Mouse (Mus musculus) lung, adult 18-20 months (tissue): ENCODE data around the gene Wfdc9.
A peak's percentile ranks its signal among the peaks of the same experiment; 100 is the strongest.

Source experiments
- DNase-seq, 2 experiments: peaks; one replicate each; pipeline ENCODE4 v3.0.0; 2022; ENCODE audit warnings: mixed read lengths in 2 of 2

The Wfdc9 gene

GRCm38 (mm10) chr2:164656483-164656882, at the start of gene Wfdc9:
Gene Wfdc9, minus strand, starts transcription at chr2:164656583.
- no peak for DNase-seq

GRCm38 (mm10) chr2:164705991-164706390, 49.6 kb upstream of the Wfdc9 start:
- DNase-seq, result no peak

GRCm38 (mm10) chr2:164705328-164705727, 48.9 kb upstream of the Wfdc9 start:
- DNase-seq, result no peak

GRCm38 (mm10) chr2:164704235-164704634, 47.9 kb upstream of the Wfdc9 start:
- DNase-seq, result no peak

GRCm38 (mm10) chr2:164701761-164702160, 45.4 kb upstream of the Wfdc9 start:
- no peak for DNase-seq

- no peak for DNase-seq
Observed at GRCm38 (mm10) chr2:164700959-164701358, 44.6 kb upstream of the Wfdc9 start.

- no peak for DNase-seq
Observed at GRCm38 (mm10) chr2:164698201-164698600, 41.8 kb upstream of the Wfdc9 start, which contains the start of gene Spint4. Gene Spint4, plus strand, starts transcription at chr2:164698501.

GRCm38 (mm10) chr2:164684807-164685206, 28.4 kb upstream of the Wfdc9 start, which contains the start of gene Wfdc13:
Gene Wfdc13, plus strand, starts transcription at chr2:164685107.
- no peak for DNase-seq

- DNase-seq, result peak; percentile 47 to 56
Observed at GRCm38 (mm10) chr2:164679906-164680305, 23.5 kb upstream of the Wfdc9 start.

GRCm38 (mm10) chr2:164678848-164679625, 22.7 kb upstream of the Wfdc9 start:
- peak; percentile 65 to 79 for DNase-seq

GRCm38 (mm10) chr2:164676916-164677685, 20.7 kb upstream of the Wfdc9 start:
- DNase-seq, result peak in 1 of 2 experiments; percentile 9

- no peak for DNase-seq
Observed at GRCm38 (mm10) chr2:164676103-164676502, 19.7 kb upstream of the Wfdc9 start.

GRCm38 (mm10) chr2:164673987-164674386, 17.6 kb upstream of the Wfdc9 start, which contains the start of gene Wfdc11:
Gene Wfdc11, minus strand, starts transcription at chr2:164674087.
- no peak for DNase-seq

- no peak for DNase-seq
Observed at GRCm38 (mm10) chr2:164670938-164671337, 14.6 kb upstream of the Wfdc9 start.

- DNase-seq, result no peak
Observed at GRCm38 (mm10) chr2:164670261-164670660, 13.9 kb upstream of the Wfdc9 start.

GRCm38 (mm10) chr2:164664851-164665250, 8.5 kb upstream of the Wfdc9 start:
- DNase-seq, result no peak

GRCm38 (mm10) chr2:164655858-164656257, 525 bp downstream of the Wfdc9 start, which contains the start of gene Wfdc10:
Gene Wfdc10, plus strand, starts transcription at chr2:164656046.
- DNase-seq, result peak; percentile 40 to 51

GRCm38 (mm10) chr2:164641881-164642673, 14.3 kb downstream of the Wfdc9 start:
- peak in 1 of 2 experiments; percentile 9 for DNase-seq

- no peak for DNase-seq
Observed at GRCm38 (mm10) chr2:164641129-164641528, 15.3 kb downstream of the Wfdc9 start.

- no peak for DNase-seq
Observed at GRCm38 (mm10) chr2:164638696-164639095, 17.7 kb downstream of the Wfdc9 start, which contains the start of gene Wfdc16. Gene Wfdc16, minus strand, starts transcription at chr2:164638796.

GRCm38 (mm10) chr2:164635266-164635665, 21.1 kb downstream of the Wfdc9 start:
- DNase-seq, result no peak

- no peak for DNase-seq
Observed at GRCm38 (mm10) chr2:164621775-164622174, 34.6 kb downstream of the Wfdc9 start.

GRCm38 (mm10) chr2:164619050-164619449, 37.3 kb downstream of the Wfdc9 start:
- peak; percentile 3 to 12 for DNase-seq
